Mouse (Mus musculus) brain, embryonic 14.5 days (tissue): ENCODE measurements at regions not wholly inside any gene's neighbourhood (a gene's known extent, or its start where the extent isn't known, plus 50 kb on each side); places are given as distances from the start of the nearest gene placed in this dataset.

ENCODE experiments used
- DNase-seq: peaks from one replicate; pipeline ENCODE4 v3.0.0-alpha.2; 2011; ENCODE audit warnings: low read depth
- CTCF ChIP-seq: fragments of 200-500 bp; IDR thresholded peaks from 2 replicates; pipeline ENCODE4 v1.5.1; 2012; ENCODE audit warnings: inconsistent platforms, mild to moderate bottlenecking, moderate library complexity, borderline replicate concordance; ENCODE audit not compliant: insufficient read depth, insufficient read length; ENCODE audit errors: extremely low read depth
- POLR2A ChIP-seq: fragments of 200-500 bp; IDR thresholded peaks from 2 replicates; pipeline ENCODE4 v1.6.1; 2012; ENCODE audit warnings: mild to moderate bottlenecking, inconsistent platforms, borderline replicate concordance; ENCODE audit not compliant: poor library complexity, insufficient read depth, insufficient read length, severe bottlenecking; ENCODE audit errors: extremely low read depth

- TF ChIP-seq CTCF, result no peak
- no peak for TF ChIP-seq POLR2A
- peak; percentile 94 for DNase-seq
Measured at GRCm38 (mm10) chr12:13983631-13984395, 168.0 kb downstream of the Fam84a start.

DNA sequence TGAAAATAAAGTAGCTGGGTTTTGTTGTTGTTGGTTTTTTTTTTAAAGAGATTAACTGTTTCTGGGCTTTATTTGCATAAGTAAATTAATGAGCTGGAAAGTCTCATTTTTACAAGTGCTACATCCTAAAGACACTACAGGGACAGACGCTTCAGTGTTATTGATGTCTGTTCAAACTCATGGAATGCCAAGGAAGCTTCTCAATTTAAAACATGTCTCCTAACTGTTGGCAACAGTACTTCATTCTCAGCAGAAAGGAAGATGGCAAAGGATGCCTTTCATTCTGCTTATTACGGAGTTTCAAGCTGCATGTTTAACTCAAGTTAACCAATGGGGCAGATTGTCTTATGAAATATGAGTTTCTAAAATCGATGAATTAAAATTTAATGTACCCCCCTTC, 187.3 kb downstream of the Fam84a start:
- DNase-seq, result peak; percentile 33
- TF ChIP-seq CTCF (no peak), POLR2A (no peak)

GRCm38 (mm10) chr12:13939494-13939893, 212.4 kb downstream of the Fam84a start:
- TF ChIP-seq CTCF, result no peak
- no peak for TF ChIP-seq POLR2A
- DNase-seq, result no peak

DNA sequence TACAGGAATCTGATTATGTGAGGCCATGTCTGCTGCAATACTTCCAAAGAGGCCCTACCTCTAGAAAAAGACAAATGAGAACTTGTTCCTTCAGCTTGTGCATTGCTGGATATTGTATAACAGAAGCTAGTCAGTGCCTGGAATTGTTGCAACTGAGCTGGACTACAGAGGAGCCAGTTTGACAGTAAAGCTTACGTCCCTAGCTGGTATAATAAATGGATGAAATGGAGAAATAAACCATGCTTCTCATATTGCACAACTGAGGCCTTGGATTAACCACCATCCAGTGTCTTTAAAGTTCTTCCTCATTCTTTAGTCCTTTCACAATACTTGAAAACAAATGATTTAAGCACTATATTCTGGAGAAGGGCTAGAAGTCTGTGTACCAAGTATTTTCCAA, 230.8 kb downstream of the Fam84a start:
- DNase-seq, result no peak
- TF ChIP-seq POLR2A (no peak), CTCF (no peak)

DNA sequence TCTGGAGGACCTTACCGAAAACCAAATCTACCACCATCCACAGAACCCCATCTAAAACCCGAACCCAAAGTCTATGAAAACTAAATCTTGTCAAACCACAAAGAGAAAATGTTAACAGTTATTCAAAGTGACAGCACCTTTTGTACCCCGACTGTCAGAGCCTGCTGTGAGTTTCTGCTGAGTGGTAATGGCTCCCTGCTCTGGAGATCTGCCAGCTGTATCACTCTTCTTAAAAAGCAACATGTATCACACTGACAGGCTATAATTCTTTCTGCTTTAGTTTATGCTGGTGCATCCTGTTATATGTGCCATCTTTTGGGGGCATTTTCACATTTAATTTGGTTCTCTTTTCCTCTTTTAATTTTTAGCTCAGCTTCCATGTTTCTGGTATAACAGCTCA, 268.5 kb downstream of the Fam84a start:
- DNase-seq, result peak; percentile 63
- TF ChIP-seq POLR2A (no peak), CTCF (no peak)

DNA sequence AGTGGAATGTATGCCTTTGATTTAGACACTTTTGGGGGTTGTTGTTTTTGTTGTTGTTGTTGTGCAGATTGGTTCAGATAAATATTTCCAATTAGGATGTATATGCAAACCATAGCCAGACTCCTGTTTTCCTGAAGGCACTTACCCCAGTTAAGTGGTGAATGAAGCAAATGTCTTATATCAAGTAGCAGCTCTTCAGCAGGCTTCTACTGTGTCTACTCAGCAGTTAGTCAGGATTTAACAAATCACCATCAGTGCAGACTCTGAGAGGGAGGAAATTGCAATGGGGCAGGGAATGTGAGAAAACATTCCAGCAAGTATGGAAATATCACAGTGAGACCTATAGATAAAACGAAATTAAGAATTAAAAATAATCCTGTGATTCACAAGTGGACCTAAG, 282.7 kb downstream of the Fam84a start:
- DNase-seq, result no peak
- TF ChIP-seq POLR2A (no peak), CTCF (no peak)

DNA sequence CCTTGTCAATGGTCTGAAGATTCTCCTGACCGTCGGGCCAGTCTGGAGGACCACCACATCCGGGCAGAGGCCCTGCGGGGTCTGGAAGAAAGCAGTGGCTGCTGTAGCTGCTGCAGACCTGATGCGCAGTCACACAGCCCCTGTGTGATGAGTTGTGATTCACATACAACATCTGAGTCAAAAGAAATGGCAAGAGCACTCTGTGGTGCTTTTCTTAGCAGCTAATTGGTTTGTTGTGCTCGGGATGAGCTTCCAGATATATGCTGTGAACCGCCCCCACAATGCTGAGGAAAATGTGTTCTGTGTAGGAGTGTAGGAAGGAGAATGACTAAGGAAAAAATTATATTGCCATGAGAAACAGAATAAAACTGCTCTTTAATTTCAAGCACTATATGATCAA, 290.6 kb downstream of the Fam84a start:
- DNase-seq, result no peak
- TF ChIP-seq POLR2A (no peak), CTCF (no peak)

GRCm38 (mm10) chr12:13844532-13845485, 307.0 kb downstream of the Fam84a start:
- TF ChIP-seq CTCF, result peak; percentile 60; the same call in 1 of the 2 replicates
- TF ChIP-seq POLR2A, result no peak
- DNase-seq, result peak; percentile 87

DNA sequence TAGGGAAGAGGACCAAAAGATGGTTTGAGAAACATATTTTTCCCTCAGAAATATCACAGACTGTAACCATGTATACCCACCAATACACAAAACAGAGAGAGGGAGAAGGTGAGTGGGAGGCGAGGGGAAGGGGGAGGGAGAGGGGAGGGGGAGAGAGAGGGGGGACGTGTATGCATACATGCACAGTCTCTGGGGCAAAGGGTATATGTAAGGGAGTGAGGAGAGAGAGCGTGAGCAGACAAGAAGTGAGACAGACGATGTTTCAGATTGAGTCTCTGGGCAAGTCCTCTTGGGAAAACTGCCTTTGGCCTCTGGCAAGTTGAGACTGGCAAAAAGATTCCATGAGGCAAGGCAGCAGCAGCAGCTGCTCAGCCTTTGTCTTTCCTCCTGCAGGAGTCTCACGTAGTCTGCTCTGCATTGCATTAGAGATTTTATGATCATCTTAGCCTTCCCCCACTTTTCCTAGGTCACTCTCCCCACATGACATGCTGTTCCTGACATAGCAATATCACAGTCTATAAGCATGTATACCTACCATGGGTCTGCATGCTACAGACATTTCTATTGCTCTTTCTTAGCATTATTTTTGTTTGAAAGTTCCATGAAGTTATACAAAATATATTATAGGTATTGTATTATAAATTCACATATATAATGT, 308.3 kb downstream of the Fam84a start:
- peak; percentile 32 for DNase-seq
- TF ChIP-seq POLR2A (no peak), CTCF (no peak)

DNA sequence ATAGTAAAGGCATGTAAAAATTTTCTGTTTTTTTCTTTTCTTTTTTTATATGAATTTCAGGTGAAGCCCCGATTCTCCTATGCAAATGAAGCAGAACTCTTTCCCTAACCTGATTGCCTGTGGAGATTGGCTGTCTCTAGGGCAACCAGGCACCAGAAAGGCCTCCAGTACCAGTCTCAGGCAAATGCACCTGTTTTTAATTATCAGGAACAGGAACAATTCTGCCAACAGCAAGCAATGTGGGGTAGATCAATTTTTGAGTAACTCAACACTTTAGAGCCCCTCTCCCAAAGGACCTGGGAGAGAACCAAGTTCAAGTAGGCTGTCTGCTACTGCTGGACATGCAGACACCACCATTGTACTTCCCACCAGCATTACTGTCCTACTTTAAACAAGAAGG, 310.6 kb downstream of the Fam84a start:
- no peak for TF ChIP-seq POLR2A
- no peak for TF ChIP-seq CTCF
- DNase-seq, result no peak

DNA sequence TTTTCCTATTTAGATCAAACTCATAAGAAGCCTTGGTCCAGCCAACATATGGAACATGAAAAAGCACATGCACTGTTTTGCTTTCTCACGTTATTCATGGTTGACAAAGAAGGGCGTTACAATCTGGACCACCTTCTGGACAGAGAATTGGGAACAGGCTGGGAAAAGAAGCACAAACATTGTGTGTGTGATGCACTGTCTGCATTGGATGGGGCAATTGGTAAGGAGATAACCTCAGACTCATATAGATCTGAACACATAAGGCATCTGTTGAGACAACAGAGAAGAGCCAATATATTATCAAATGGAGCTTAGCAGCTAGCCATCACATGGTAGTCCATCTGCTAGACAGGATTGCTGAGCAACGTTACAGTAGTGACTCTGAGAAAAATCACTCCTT, 317.1 kb downstream of the Fam84a start:
- DNase-seq, result peak; percentile 50
- TF ChIP-seq POLR2A (no peak), CTCF (no peak)

GRCm38 (mm10) chr12:13825899-13826298, 326.0 kb downstream of the Fam84a start:
- DNase-seq, result no peak
- no peak for TF ChIP-seq CTCF
- no peak for TF ChIP-seq POLR2A
